Mouse (Mus musculus) kidney, adult 2 months (tissue): Measurements from ENCODE around the gene Clec1b.

Source experiments
- CTCF ChIP-seq: fragments of 200-500 bp; conservative IDR thresholded peaks from 2 replicates; pipeline ENCODE4 v1.5.1; 2011; ENCODE audit warnings: low read depth, mild to moderate bottlenecking, control low read depth, low read length, moderate library complexity, mixed read lengths; ENCODE audit not compliant: insufficient read depth, insufficient read length
- POLR2A ChIP-seq: fragments of 200-500 bp; IDR thresholded peaks from one replicate; pipeline ENCODE4 v1.6.1; 2011; ENCODE audit warnings: low read depth, low read length, control low read depth

- TF ChIP-seq POLR2A: no peak
- no peak for TF ChIP-seq CTCF
These were observed 33.2 kb upstream of the Clec1b start for GRCm38 (mm10) chr6:129363942-129364341.
